Mouse (Mus musculus) forebrain, embryonic 13.5 days (tissue): Measurements from ENCODE around the gene Tbc1d22a. TPM values are rescaled to one million over a fixed set of nuclear protein-coding genes. Genes with fewer than 3 reads are reported as not detected.
"Not testable (repeated sequence)": the region's sequence is repeated elsewhere in the genome, so short reads cannot be mapped to it uniquely, and the experiment has no call there.

Source experiments
- ATAC-seq: fragments of 200-750 bp; cut with Nextera tagmentation; 2 replicates; pipeline ENCODE4 v1.8.0; 2017
- H3K27ac ChIP-seq: fragments of 300-500 bp; sonication (generic); 2 replicates; pipeline ENCODE4 v1.5.1; 2015; ENCODE audit warnings: inconsistent platforms, mild to moderate bottlenecking, moderate library complexity
- H3K27me3 ChIP-seq: fragments of 300-500 bp; sonication (generic); 2 replicates; pipeline ENCODE4 v1.6.1; 2015; ENCODE audit warnings: mild to moderate bottlenecking, inconsistent platforms
- H3K36me3 ChIP-seq: fragments of 300-500 bp; sonication (generic); 2 replicates; pipeline ENCODE4 v1.6.1; 2015; ENCODE audit warnings: mild to moderate bottlenecking, inconsistent platforms; ENCODE audit not compliant: poor library complexity, severe bottlenecking
- H3K4me1 ChIP-seq: fragments of 300-500 bp; sonication (generic); 2 replicates; pipeline ENCODE4 v1.6.1; 2015; ENCODE audit warnings: inconsistent platforms
- H3K4me2 ChIP-seq: fragments of 300-500 bp; sonication (generic); 2 replicates; pipeline ENCODE4 v1.6.1; 2015; ENCODE audit warnings: inconsistent platforms, mild to moderate bottlenecking, moderate library complexity
- H3K4me3 ChIP-seq: fragments of 300-500 bp; sonication (generic); 2 replicates; pipeline ENCODE4 v1.5.1; 2015; ENCODE audit warnings: mild to moderate bottlenecking, inconsistent platforms
- H3K9ac ChIP-seq: fragments of 300-500 bp; sonication (generic); 2 replicates; pipeline ENCODE4 v1.6.1; 2015; ENCODE audit warnings: mild to moderate bottlenecking, inconsistent platforms
- H3K9me3 ChIP-seq: fragments of 300-500 bp; sonication (generic); replicated peaks from 2 replicates; pipeline ENCODE4 v1.6.1; 2016; ENCODE audit warnings: inconsistent platforms
- WGBS: fragments of 180-500 bp; shearing (Covaris S2); methylation state at CpG from one replicate; pipeline ENCODE4 v1.1.7; 2015; 5-methylcytosine and 5-hydroxymethylcytosine counted together
- polyA plus RNA-seq: library from polyadenylated mRNA; unstranded; fragments of >200 nt; fragmentation: Nextera tagmentation; extraction: Ambion mirVana; gene quantifications from 2 replicates; pipeline ENCODE4 v1.2.1, GENCODE M21; 2015

Tbc1d22a gene
- polyA plus RNA-seq, 1 experiment from 2014 or later, result 10.1 TPM

DNA sequence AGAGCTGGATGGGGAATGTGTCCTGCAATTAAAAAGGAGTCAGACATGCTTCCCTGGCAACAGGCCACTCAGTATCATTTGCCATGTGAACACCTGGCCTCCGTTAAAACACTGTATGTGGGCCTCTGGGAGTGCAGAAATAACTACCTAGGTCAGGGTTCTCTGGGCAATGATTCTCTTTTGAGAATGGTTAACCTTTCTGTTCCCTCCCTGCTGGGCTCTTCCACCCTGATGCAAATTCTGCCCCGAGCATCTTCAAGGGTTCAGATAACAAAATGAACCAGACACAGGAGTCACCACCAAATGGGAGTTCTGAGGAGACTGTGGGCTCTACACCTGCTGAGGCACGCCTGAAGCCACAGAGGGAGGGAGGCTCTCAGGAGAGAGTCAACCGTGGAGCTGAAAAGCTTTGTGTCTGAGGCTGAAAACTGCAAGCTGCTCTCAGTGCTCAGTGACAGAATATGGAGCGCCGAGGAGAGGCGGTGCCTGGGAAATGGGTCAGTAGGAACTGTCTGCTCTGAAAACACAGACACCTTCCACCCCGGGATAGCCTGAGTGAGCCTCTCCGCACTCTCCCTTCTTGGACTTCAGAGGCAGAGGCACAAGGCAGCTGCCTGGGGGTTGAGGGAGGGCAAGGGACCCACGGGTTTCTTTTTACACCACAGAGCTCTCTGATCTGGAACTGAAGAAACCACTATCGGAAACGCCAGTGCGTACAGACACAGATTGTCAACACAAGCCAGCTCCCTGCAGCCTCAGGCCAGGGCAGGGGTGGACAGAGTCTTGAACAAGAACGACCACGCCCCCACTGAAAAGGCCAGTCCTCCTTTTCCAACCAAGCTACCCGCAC lies 40.9 kb upstream of the Tbc1d22a start:
- Histone ChIP-seq H3K9me3 (no peaks in the 10 kb centered on the region), H3K4me2 (no peak overlapping the region), H3K27ac (no peak overlapping the region), H3K4me3 (no peak overlapping the region), H3K9ac (no peak overlapping the region), H3K36me3 (no peaks in the 10 kb centered on the region), H3K27me3 (no peaks in the 10 kb centered on the region), H3K4me1 (peaks cover 29% of the 10 kb centered on the region)
- WGBS, result 48% methylated on average over 16 of the region's 16 CpGs
- no peak for ATAC-seq

DNA sequence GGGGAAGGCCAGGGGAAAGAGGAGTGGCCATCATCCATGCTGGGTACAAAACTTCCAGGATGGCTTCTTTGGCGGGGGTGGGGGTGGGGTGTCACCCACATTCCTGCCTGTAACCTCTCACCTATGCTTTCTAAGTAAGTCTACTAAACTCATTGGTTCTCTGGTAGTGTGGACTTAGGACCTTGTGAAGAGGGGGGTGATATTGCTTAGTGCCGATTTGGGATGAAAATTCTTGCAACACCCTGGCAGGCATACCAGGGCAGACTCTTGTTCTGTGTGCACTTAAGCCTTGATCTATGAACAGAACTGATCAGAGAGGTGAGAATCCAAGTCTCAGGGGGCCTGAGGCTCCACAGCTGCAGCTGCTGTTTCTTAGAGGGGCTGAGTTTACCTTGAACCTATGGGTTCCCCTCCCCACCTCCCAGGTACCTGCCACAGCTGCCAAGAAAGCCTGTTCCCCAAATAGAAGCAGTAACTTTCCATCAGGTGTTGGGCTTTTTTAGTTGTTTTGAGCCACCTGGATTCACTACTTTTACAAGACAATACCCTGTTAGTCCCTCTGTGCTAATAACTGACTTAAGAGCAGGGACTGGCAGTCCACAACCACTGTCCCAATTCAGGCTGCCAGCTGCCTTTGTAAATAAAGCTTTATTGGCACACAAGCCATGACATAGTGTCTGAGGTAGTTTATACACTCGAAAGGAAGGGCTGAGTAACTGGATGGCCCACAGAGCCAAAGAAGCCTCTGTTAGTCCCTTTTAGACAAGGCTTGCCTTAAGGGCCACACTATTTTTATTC lies 38.8 kb upstream of the Tbc1d22a start:
- H3K4me1 ChIP-seq, result peaks cover 17% of the 10 kb centered on the region
- 78% methylated on average over 3 of the region's 3 CpGs for WGBS
- no peak overlapping the region for H3K4me3 ChIP-seq
- H3K27me3 ChIP-seq, result no peaks in the 10 kb centered on the region
- no peaks in the 10 kb centered on the region for H3K36me3 ChIP-seq
- no peak overlapping the region for H3K27ac ChIP-seq
- H3K9me3 ChIP-seq, result no peaks in the 10 kb centered on the region
- ATAC-seq, result no peak
- H3K4me2 ChIP-seq, result no peak overlapping the region
- H3K9ac ChIP-seq, result no peak overlapping the region

DNA sequence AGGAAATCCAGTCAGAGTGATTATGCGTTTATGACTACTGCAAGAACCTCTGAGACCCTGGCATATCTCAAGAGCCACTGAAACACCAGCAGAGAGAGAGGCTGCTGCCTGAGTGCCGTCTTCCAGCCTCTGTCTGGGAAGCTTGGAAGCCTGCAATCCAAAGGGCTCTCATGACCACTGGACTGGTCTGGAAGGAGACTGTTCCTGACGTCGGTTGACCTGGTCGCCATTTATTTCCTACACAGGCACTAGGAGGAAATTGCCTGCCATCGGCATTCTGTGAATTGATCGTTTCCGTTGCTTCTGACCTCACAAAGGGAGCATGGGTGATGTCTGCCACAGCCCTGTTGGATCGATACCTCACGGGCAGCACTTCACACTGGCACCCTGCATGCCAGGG lies 38.1 kb upstream of the Tbc1d22a start:
- no peak overlapping the region for H3K4me2 ChIP-seq
- 93% methylated on average over 10 of the region's 10 CpGs for WGBS
- H3K9me3 ChIP-seq, result no peaks in the 10 kb centered on the region
- H3K27ac ChIP-seq, result no peak overlapping the region
- H3K9ac ChIP-seq, result no peak overlapping the region
- peaks cover 17% of the 10 kb centered on the region for H3K4me1 ChIP-seq
- no peaks in the 10 kb centered on the region for H3K36me3 ChIP-seq
- no peaks in the 10 kb centered on the region for H3K27me3 ChIP-seq
- no peak overlapping the region for H3K4me3 ChIP-seq
- no peak for ATAC-seq

DNA sequence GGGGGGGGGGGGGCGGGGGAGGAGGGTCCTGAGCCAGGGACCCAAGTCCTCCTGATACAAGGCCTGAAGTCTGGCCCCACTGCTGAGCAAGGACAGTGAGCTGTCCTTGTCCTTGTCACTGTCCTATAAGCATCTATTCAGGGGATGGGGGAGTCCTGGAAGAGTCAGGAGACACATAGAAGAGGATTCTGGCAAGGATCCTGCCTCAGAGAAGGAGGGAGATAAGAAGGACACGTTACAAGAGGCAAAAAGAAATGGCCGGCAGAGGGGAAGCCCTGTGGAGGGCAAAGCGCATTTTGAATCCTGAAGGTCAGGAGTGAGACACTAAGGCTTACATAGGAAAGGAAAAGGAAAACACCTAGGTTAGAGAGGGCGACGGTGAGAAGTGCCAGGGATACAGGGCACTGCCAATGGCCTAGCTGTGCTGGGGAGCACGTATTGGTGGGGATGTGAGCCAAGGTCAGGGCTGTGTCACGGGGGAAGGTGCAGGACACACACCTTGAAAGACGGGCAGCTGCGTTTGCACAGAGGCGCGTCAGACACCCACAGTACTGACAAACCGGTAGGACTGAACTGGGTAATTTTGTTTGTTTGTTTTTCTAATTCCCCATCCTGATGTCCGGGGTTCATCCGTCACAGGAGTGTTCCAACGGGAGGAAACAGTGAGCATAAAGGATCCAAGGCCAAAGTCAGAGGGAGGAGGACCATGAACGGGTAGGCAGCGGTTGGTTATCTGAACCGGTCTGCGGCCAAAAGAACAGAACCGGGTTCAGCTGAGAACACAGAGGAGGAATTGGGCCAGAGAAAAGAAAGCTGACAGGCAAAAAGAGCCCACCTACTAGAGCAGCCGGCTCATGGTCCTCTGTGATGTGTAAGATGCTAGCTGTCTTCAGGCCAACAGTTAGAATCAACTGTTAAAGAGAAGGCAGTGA lies 37.2 kb upstream of the Tbc1d22a start:
- H3K9ac ChIP-seq, result no peak overlapping the region
- no peak overlapping the region for H3K4me3 ChIP-seq
- ATAC-seq, result no peak
- peaks cover 18% of the 10 kb centered on the region for H3K4me1 ChIP-seq
- whole genome bisulfite sequencing, result 89% methylated on average over 21 of the region's 22 CpGs
- no peaks in the 10 kb centered on the region for H3K9me3 ChIP-seq
- H3K27ac ChIP-seq, result no peak overlapping the region
- no peaks in the 10 kb centered on the region for H3K36me3 ChIP-seq
- no peak overlapping the region for H3K4me2 ChIP-seq
- no peaks in the 10 kb centered on the region for H3K27me3 ChIP-seq

DNA sequence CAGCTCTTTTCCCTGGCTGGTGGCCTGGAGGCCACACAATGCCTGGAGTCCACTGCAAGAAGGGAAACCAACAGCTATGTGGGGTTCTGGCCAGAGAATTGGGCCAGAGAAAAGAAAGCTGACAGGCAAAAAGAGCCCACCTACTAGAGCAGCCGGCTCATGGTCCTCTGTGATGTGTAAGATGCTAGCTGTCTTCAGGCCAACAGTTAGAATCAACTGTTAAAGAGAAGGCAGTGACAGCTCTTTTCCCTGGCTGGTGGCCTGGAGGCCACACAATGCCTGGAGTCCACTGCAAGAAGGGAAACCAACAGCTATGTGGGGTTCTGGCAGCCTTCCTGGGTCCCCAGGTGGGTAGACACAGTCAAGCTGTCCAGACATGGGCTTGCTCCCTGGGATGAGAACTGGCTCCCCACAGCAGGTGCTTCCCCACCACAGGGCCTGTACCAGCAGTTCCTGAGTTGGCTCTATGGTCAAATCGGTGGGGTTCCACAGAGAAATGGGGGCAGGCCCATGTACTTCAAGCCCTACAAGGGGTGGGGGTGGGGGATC lies 36.5 kb upstream of the Tbc1d22a start:
- 87% methylated on average over 2 of the region's 2 CpGs for WGBS
- not testable (repeated sequence) for H3K27ac ChIP-seq, H3K4me3 ChIP-seq, ATAC-seq, H3K36me3 ChIP-seq, H3K27me3 ChIP-seq, H3K9ac ChIP-seq, H3K9me3 ChIP-seq, H3K4me2 ChIP-seq
- peaks cover 23% of the 10 kb centered on the region for H3K4me1 ChIP-seq

DNA sequence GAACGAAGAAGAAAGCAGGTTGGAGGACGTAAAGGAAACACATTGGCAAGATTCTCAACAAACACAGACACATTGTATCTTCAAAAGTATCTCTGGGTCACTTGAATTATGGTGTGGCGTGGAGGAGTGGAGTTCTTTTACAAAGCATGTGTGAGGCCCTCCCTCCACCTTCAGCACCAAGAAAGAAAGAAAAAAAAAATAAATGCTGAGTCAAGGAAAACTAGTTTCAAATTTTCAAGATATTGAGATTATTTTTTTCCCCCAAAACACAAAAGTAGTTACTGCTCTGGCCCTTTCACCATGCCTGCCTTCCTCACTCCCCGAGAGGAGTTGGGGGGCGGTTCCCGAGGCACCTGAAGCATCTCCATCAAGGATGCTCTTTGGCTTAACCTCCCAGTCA lies 35.7 kb upstream of the Tbc1d22a start:
- Histone ChIP-seq H3K4me3 (no peak overlapping the region), H3K4me1 (peaks cover 19% of the 10 kb centered on the region), H3K27ac (no peak overlapping the region), H3K4me2 (no peak overlapping the region), H3K27me3 (no peaks in the 10 kb centered on the region), H3K9ac (no peak overlapping the region), H3K9me3 (no peaks in the 10 kb centered on the region), H3K36me3 (no peaks in the 10 kb centered on the region)
- 94% methylated on average over 6 of the region's 6 CpGs for WGBS
- no peak for ATAC-seq

DNA sequence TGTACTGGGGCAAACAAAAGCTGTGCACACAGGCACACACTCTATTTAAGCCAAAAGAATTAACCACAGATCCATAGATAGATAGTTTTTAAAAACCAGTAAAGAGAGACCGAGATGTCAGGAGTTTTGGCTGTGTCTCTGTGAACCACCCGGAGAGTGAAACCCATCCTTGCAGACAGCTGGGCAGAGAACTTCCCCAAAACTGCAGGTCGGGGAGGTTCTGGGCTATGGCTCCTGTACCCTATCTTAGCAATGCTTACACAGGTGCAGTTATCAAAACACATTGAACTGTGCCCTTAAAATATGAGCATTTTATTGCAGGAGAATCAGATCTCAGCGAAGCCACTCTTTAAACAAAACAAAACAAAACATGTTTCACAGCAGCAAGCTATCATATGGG lies 33.8 kb upstream of the Tbc1d22a start:
- no peak overlapping the region for H3K4me2 ChIP-seq
- no peaks in the 10 kb centered on the region for H3K27me3 ChIP-seq
- ATAC-seq, result no peak
- no peaks in the 10 kb centered on the region for H3K9me3 ChIP-seq
- no peak overlapping the region for H3K4me3 ChIP-seq
- no peak overlapping the region for H3K27ac ChIP-seq
- peaks cover 29% of the 10 kb centered on the region for H3K4me1 ChIP-seq
- no peak overlapping the region for H3K9ac ChIP-seq
- H3K36me3 ChIP-seq, result no peaks in the 10 kb centered on the region
- 92% methylated on average over 4 of the region's 4 CpGs for WGBS

DNA sequence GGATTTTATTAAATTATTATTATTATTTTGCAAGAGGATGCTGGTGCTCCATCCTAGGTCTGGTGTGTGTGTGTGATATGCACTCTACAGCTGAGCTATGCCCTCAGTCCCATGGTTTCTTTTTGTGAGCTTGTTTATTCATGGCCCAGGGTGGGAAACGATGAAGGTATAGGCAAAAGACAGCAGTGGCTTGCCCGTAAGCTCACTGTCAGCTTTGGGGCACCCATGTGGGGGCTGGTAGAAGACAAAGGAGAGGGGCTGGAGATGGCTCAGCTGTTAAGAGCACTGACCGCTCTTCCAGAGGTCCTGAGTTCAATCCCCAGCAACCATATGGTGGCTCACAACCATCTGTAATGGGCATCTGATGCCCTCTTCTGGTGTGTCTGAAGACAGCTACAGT lies 32.9 kb upstream of the Tbc1d22a start:
- not testable (repeated sequence) for H3K27me3 ChIP-seq, H3K4me3 ChIP-seq, H3K4me2 ChIP-seq, H3K9me3 ChIP-seq, H3K9ac ChIP-seq, H3K36me3 ChIP-seq, ATAC-seq, H3K27ac ChIP-seq
- WGBS, result 87% methylated on average over 3 of the region's 3 CpGs
- H3K4me1 ChIP-seq, result peaks cover 34% of the 10 kb centered on the region

DNA sequence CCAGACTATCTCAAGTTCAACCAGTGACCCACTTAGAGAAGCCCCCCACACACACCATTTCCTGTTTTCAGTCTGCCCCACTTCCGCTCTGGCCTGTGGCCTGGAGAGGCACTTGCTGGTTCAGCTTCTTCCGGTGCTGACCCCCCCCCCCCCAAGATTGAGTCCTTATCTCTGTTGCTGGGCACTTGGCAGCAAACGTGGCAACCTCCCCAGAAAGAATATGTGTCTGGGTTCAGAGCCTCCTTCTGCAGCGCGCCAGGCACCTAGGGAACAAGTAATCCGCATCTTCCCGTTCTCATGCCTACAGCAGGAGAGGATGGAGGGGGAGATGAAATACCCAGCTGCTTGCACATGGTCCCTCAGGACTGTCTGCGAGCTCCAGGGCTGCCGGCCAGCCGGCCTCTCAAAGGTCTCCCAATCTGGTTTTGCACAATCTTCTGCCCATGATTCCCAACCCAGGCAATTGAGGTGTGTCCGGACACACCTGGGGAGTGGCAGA lies 32.3 kb upstream of the Tbc1d22a start:
- no peaks in the 10 kb centered on the region for H3K27me3 ChIP-seq
- H3K27ac ChIP-seq, result peak overlapping the region; percentile 16; the same call in 1 of the 2 replicates
- no peak overlapping the region for H3K4me3 ChIP-seq
- H3K9me3 ChIP-seq, result no peaks in the 10 kb centered on the region
- peak overlapping the region; percentile 18; the same call in 1 of the 2 replicates for H3K9ac ChIP-seq
- WGBS, result 66% methylated on average over 11 of the region's 11 CpGs
- H3K4me1 ChIP-seq, result peaks cover 38% of the 10 kb centered on the region
- ATAC-seq, result no peak
- no peaks in the 10 kb centered on the region for H3K36me3 ChIP-seq
- no peak overlapping the region; the same call in 1 of the 2 replicates for H3K4me2 ChIP-seq

DNA sequence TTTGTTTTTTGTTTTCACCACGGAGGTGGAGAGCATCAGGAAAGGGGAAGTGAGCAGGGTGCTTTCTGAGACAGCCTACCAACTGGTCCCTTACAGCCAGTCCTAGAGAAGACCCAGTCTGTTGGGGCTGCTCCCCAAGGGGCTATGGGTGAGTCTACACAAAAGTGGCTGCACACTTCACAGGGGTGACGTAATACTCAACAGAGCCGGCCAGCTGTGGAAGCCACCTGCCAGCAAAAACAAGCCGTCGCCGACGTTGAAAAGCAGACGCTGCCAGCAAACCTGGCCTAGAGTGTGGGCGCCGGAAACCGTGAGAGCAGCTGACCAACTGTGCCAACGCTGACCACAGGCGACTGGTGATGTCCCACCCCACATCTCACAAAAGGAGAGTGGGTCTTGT lies 31.6 kb upstream of the Tbc1d22a start:
- WGBS, result 55% methylated on average over 13 of the region's 13 CpGs
- Histone ChIP-seq H3K27ac (peak overlapping the region; percentile 16; the same call in 1 of the 2 replicates), H3K9ac (no peak overlapping the region), H3K36me3 (no peaks in the 10 kb centered on the region), H3K9me3 (no peaks in the 10 kb centered on the region), H3K27me3 (no peaks in the 10 kb centered on the region), H3K4me2 (no peak overlapping the region), H3K4me1 (peaks cover 38% of the 10 kb centered on the region), H3K4me3 (no peak overlapping the region)
- no peak for ATAC-seq

DNA sequence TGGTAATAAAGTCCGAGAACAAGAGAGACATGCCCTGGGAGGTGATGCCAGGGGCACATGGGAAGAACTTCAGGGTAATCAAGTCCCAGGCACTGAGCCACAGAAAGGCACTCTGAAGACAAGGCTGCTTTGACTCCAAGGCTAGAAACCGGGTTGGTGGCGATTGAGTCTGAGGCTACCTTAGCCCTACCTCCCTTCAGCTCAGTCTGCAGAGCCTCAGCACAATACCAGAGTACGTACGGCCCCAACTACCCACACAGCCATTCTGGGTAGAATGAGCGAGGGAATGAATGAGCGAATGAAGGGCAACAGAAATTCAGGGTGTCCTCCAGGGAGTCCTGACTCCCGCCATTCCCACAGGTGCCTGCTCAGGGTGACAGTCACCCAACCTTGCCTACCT lies 30.8 kb upstream of the Tbc1d22a start:
- H3K4me2 ChIP-seq, result no peak overlapping the region
- ATAC-seq, result no peak

More for the DNA sequence above, 30.8 kb upstream of the Tbc1d22a start:
- no peaks in the 10 kb centered on the region for H3K27me3 ChIP-seq
- H3K9ac ChIP-seq, result no peak overlapping the region
- 93% methylated on average over 8 of the region's 8 CpGs for WGBS
- H3K9me3 ChIP-seq, result no peaks in the 10 kb centered on the region
- peaks cover 44% of the 10 kb centered on the region for H3K4me1 ChIP-seq
- no peaks in the 10 kb centered on the region for H3K36me3 ChIP-seq
- no peak overlapping the region for H3K4me3 ChIP-seq
- H3K27ac ChIP-seq, result no peak overlapping the region
